Mouse (Mus musculus): ENCODE results near the gene Tnr. TPM values are rescaled to one million over a fixed set of nuclear protein-coding genes. Genes with fewer than 3 reads are reported as not detected.

The Tnr gene
- polyA plus RNA-seq, 1 experiment from 2014 or later: 2.0 TPM

- Histone ChIP-seq H3K36me3 (no peaks in the 10 kb centered on the region), H3K4me1 (peaks cover 9% of the 10 kb centered on the region; the same call in 1 of the 2 replicates), H3K27me3 (replicated peaks) (no peaks in the 10 kb centered on the region), H3K9ac (no peak overlapping the region), H3K27ac (no peak overlapping the region), H3K4me3 (no peak overlapping the region), H3K9me3 (no peaks in the 10 kb centered on the region), H3K4me2 (replicated peaks) (no peak overlapping the region)
- 91% methylated on average over 4 of the region's 4 CpGs for WGBS
- ATAC-seq (ENCODE audit: low FRiP score, low read depth): no peak
Observed at GRCm38 (mm10) chr1:159613561-159613960, 90.0 kb downstream of the Tnr start.

- Histone ChIP-seq H3K9me3 (no peaks in the 10 kb centered on the region), H3K4me3 (no peak overlapping the region), H3K4me2 (replicated peaks) (no peak overlapping the region), H3K27me3 (replicated peaks) (no peaks in the 10 kb centered on the region), H3K27ac (no peak overlapping the region), H3K4me1 (peaks cover 9% of the 10 kb centered on the region; the same call in 1 of the 2 replicates), H3K36me3 (no peaks in the 10 kb centered on the region), H3K9ac (no peak overlapping the region)
- no peak for ATAC-seq (ENCODE audit: low FRiP score, low read depth)
- 81% methylated on average over 6 of the region's 6 CpGs for WGBS
Observed at GRCm38 (mm10) chr1:159614062-159614601, 90.6 kb downstream of the Tnr start.

- H3K27me3 ChIP-seq (replicated peaks): no peaks in the 10 kb centered on the region
Observed at GRCm38 (mm10) chr1:159614644-159615431, 91.3 kb downstream of the Tnr start.

GRCm38 (mm10) chr1:159615686-159616085, 92.1 kb downstream of the Tnr start:
- Histone ChIP-seq H3K9me3 (no peaks in the 10 kb centered on the region), H3K4me3 (no peak overlapping the region), H3K27me3 (replicated peaks) (no peaks in the 10 kb centered on the region), H3K4me1 (peaks cover 9% of the 10 kb centered on the region; the same call in 1 of the 2 replicates), H3K36me3 (no peaks in the 10 kb centered on the region), H3K27ac (no peak overlapping the region), H3K4me2 (replicated peaks) (no peak overlapping the region), H3K9ac (no peak overlapping the region)
- WGBS: 63% methylated on average over 4 of the region's 4 CpGs
- no peak for ATAC-seq (ENCODE audit: low FRiP score, low read depth)

More at GRCm38 (mm10) chr1:159614644-159615431, 91.3 kb downstream of the Tnr start:
- H3K9ac ChIP-seq: no peak overlapping the region
- no peak overlapping the region for H3K27ac ChIP-seq
- ATAC-seq (ENCODE audit: low FRiP score, low read depth): peak; percentile 66; the same call in 1 of the 2 replicates
- H3K4me1 ChIP-seq: peaks cover 9% of the 10 kb centered on the region; the same call in 1 of the 2 replicates
- WGBS: 51% methylated on average over 16 of the region's 16 CpGs
- H3K9me3 ChIP-seq: no peaks in the 10 kb centered on the region
- peak overlapping the region; percentile 27 for H3K4me2 ChIP-seq (replicated peaks)
- no peaks in the 10 kb centered on the region for H3K36me3 ChIP-seq
- no peak overlapping the region for H3K4me3 ChIP-seq

- WGBS: 73% methylated on average over 2 of the region's 2 CpGs
- Histone ChIP-seq H3K27ac (no peak overlapping the region), H3K9ac (no peak overlapping the region), H3K9me3 (no peaks in the 10 kb centered on the region), H3K4me2 (replicated peaks) (no peak overlapping the region), H3K36me3 (no peaks in the 10 kb centered on the region), H3K4me3 (no peak overlapping the region), H3K27me3 (replicated peaks) (no peaks in the 10 kb centered on the region), H3K4me1 (peaks cover 9% of the 10 kb centered on the region; the same call in 1 of the 2 replicates)
- ATAC-seq (ENCODE audit: low FRiP score, low read depth): peak; percentile 33; the same call in 1 of the 2 replicates
Observed at GRCm38 (mm10) chr1:159619205-159619604, 95.6 kb downstream of the Tnr start.

GRCm38 (mm10) chr1:159621321-159621720, 97.8 kb downstream of the Tnr start:
- Histone ChIP-seq H3K27me3 (replicated peaks) (no peaks in the 10 kb centered on the region), H3K27ac (no peak overlapping the region), H3K4me1 (no peaks in the 10 kb centered on the region), H3K36me3 (no peaks in the 10 kb centered on the region), H3K9me3 (no peaks in the 10 kb centered on the region), H3K4me2 (replicated peaks) (no peak overlapping the region), H3K4me3 (no peak overlapping the region), H3K9ac (no peak overlapping the region)
- WGBS: 71% methylated on average over 1 of the region's 1 CpGs
- ATAC-seq (ENCODE audit: low FRiP score, low read depth): no peak

GRCm38 (mm10) chr1:159629119-159629518, 105.5 kb downstream of the Tnr start:
- H3K4me1 ChIP-seq: no peaks in the 10 kb centered on the region
- WGBS: 81% methylated on average over 3 of the region's 3 CpGs
- H3K9me3 ChIP-seq: no peaks in the 10 kb centered on the region
- ATAC-seq (ENCODE audit: low FRiP score, low read depth): no peak
- no peak overlapping the region for H3K4me3 ChIP-seq
- H3K27me3 ChIP-seq (replicated peaks): no peaks in the 10 kb centered on the region
- no peak overlapping the region for H3K9ac ChIP-seq
- H3K36me3 ChIP-seq: no peaks in the 10 kb centered on the region
- H3K4me2 ChIP-seq (replicated peaks): no peak overlapping the region
- H3K27ac ChIP-seq: no peak overlapping the region

GRCm38 (mm10) chr1:159629822-159630589, 106.4 kb downstream of the Tnr start:
- Histone ChIP-seq H3K9me3 (no peaks in the 10 kb centered on the region), H3K27me3 (replicated peaks) (no peaks in the 10 kb centered on the region), H3K9ac (no peak overlapping the region), H3K4me1 (no peaks in the 10 kb centered on the region), H3K36me3 (no peaks in the 10 kb centered on the region), H3K4me2 (replicated peaks) (no peak overlapping the region), H3K27ac (no peak overlapping the region), H3K4me3 (no peak overlapping the region)
- WGBS: 73% methylated on average over 5 of the region's 5 CpGs
- ATAC-seq (ENCODE audit: low FRiP score, low read depth): 0 out of 2 replicates have a peak, but pooled peaks have one; percentile 53

GRCm38 (mm10) chr1:159632558-159632957, 109.0 kb downstream of the Tnr start:
- no peaks in the 10 kb centered on the region for H3K36me3 ChIP-seq
- no peak overlapping the region for H3K4me3 ChIP-seq
- H3K9ac ChIP-seq: no peak overlapping the region
- H3K9me3 ChIP-seq: no peaks in the 10 kb centered on the region
- WGBS: 79% methylated on average over 3 of the region's 3 CpGs
- no peaks in the 10 kb centered on the region for H3K27me3 ChIP-seq (replicated peaks)
- H3K4me2 ChIP-seq (replicated peaks): no peak overlapping the region
- no peaks in the 10 kb centered on the region for H3K4me1 ChIP-seq
- no peak for ATAC-seq (ENCODE audit: low FRiP score, low read depth)
- no peak overlapping the region for H3K27ac ChIP-seq

- ATAC-seq (ENCODE audit: low FRiP score, low read depth): no peak
- Histone ChIP-seq H3K27ac (no peak overlapping the region), H3K4me1 (no peaks in the 10 kb centered on the region), H3K4me3 (no peak overlapping the region), H3K4me2 (replicated peaks) (no peak overlapping the region), H3K9me3 (no peaks in the 10 kb centered on the region), H3K36me3 (no peaks in the 10 kb centered on the region), H3K27me3 (replicated peaks) (no peaks in the 10 kb centered on the region), H3K9ac (no peak overlapping the region)
- WGBS: 93% methylated on average over 4 of the region's 4 CpGs
Observed at GRCm38 (mm10) chr1:159639408-159639807, 115.8 kb downstream of the Tnr start.

GRCm38 (mm10) chr1:159645719-159646118, 122.2 kb downstream of the Tnr start:
- H3K27me3 ChIP-seq (replicated peaks): no peaks in the 10 kb centered on the region

GRCm38 (mm10) chr1:159650486-159650885, 126.9 kb downstream of the Tnr start:
- Histone ChIP-seq H3K4me1 (peaks cover 6% of the 10 kb centered on the region; the same call in 1 of the 2 replicates), H3K27me3 (replicated peaks) (no peaks in the 10 kb centered on the region), H3K36me3 (no peaks in the 10 kb centered on the region), H3K9me3 (no peaks in the 10 kb centered on the region), H3K4me3 (no peak overlapping the region), H3K4me2 (replicated peaks) (no peak overlapping the region), H3K9ac (no peak overlapping the region), H3K27ac (no peak overlapping the region)
- no peak for ATAC-seq (ENCODE audit: low FRiP score, low read depth)
- 28% methylated on average over 4 of the region's 4 CpGs for WGBS

More at GRCm38 (mm10) chr1:159645719-159646118, 122.2 kb downstream of the Tnr start:
- Histone ChIP-seq H3K27ac (no peak overlapping the region), H3K4me1 (peaks cover 6% of the 10 kb centered on the region; the same call in 1 of the 2 replicates), H3K9me3 (no peaks in the 10 kb centered on the region), H3K36me3 (no peaks in the 10 kb centered on the region), H3K9ac (no peak overlapping the region), H3K4me2 (replicated peaks) (no peak overlapping the region), H3K4me3 (no peak overlapping the region)
- ATAC-seq (ENCODE audit: low FRiP score, low read depth): no peak
- 92% methylated on average over 4 of the region's 4 CpGs for WGBS

Data from neural tube, embryonic 12.5 days (tissue).